Mouse (Mus musculus) cortical plate, adult 2 months (tissue): Measurements from ENCODE around the gene Dlg2. TPM values are rescaled to one million over a fixed set of nuclear protein-coding genes. Genes with fewer than 3 reads are reported as not detected.

Source experiments
- H3K27ac ChIP-seq: fragments of 200-500 bp; 2 replicates; pipeline ENCODE4 v1.5.1; 2012; ENCODE audit warnings: low read length, control low read depth, inconsistent platforms; ENCODE audit not compliant: insufficient read depth
- H3K4me1 ChIP-seq: fragments of 200-500 bp; 2 replicates; pipeline ENCODE4 v1.6.1; 2011; ENCODE audit warnings: low read length; ENCODE audit not compliant: control insufficient read depth, insufficient read depth
- H3K4me3 ChIP-seq: fragments of 200-500 bp; 2 replicates; pipeline ENCODE4 v1.5.1; 2011; ENCODE audit warnings: mild to moderate bottlenecking, low read length, control low read depth; ENCODE audit not compliant: insufficient read depth
- CTCF ChIP-seq: fragments of 200-500 bp; IDR thresholded peaks from 2 replicates; pipeline ENCODE4 v1.5.1; 2011; ENCODE audit warnings: mild to moderate bottlenecking, control low read depth, low read length; ENCODE audit not compliant: insufficient read depth; ENCODE audit errors: extremely low read depth
- POLR2A ChIP-seq: fragments of 200-500 bp; IDR thresholded peaks from 2 replicates; pipeline ENCODE4 v1.6.1; 2011; ENCODE audit warnings: mild to moderate bottlenecking, low read length, control low read depth; ENCODE audit not compliant: insufficient read depth; ENCODE audit errors: extremely low read depth
- polyA plus RNA-seq: library from polyadenylated mRNA; depleted of rRNA; stranded (reverse); fragments of >200 nt; gene quantifications from 2 replicates; pipeline ENCODE4 v1.2.3, GENCODE M21; 2012

The Dlg2 gene
- polyA plus RNA-seq, 1 experiment, result 139 TPM

- no peak overlapping the region for H3K27ac ChIP-seq
- TF ChIP-seq POLR2A (no peak), CTCF (no peak)
- no peak overlapping the region for H3K4me3 ChIP-seq
- H3K4me1 ChIP-seq, result no peaks in the 10 kb centered on the region; the same call in 1 of the 2 replicates
Measured at GRCm38 (mm10) chr7:91753151-91753861, 1276.8 kb downstream of the Dlg2 start.

- Histone ChIP-seq H3K4me1 (no peaks in the 10 kb centered on the region; the same call in 1 of the 2 replicates), H3K27ac (no peak overlapping the region), H3K4me3 (no peak overlapping the region)
- no peak for TF ChIP-seq CTCF
Measured at GRCm38 (mm10) chr7:91767648-91768047, 1291.2 kb downstream of the Dlg2 start.

DNA sequence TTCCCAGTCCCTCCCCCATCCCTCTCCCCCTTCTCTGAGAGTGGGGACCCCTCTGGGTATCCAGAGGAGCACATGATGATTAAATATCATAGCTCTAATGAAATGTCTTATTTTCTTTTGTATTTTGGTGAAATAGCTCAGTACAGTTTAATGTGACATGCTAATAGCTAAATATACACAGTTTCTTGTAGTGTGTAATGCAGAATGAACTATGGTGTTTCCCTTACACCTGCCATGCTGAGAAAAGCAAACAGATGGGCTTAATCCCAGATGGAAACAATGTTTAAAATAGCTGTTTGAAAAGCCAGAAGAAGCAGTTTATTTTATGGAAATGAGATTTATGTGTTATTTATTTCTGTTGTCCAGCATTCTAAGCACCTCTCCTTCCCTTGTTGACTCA lies 1302.2 kb downstream of the Dlg2 start:
- TF ChIP-seq POLR2A, result no peak
- no peak for TF ChIP-seq CTCF
- no peaks in the 10 kb centered on the region for H3K4me1 ChIP-seq
- H3K27ac ChIP-seq, result no peak overlapping the region
- no peak overlapping the region for H3K4me3 ChIP-seq

- H3K27ac ChIP-seq, result no peak overlapping the region
- H3K4me3 ChIP-seq, result no peak overlapping the region
- peaks cover 7% of the 10 kb centered on the region; the same call in 1 of the 2 replicates for H3K4me1 ChIP-seq
- TF ChIP-seq POLR2A (no peak), CTCF (no peak)
Measured at GRCm38 (mm10) chr7:91784617-91785016, 1308.1 kb downstream of the Dlg2 start.

GRCm38 (mm10) chr7:91785445-91785844 lies 1309.0 kb downstream of the Dlg2 start:
- no peak for TF ChIP-seq CTCF
- no peak for TF ChIP-seq POLR2A
- Histone ChIP-seq H3K27ac (peak overlapping the region; percentile 3; the same call in 1 of the 2 replicates), H3K4me1 (peaks cover 7% of the 10 kb centered on the region; the same call in 1 of the 2 replicates), H3K4me3 (no peak overlapping the region)

GRCm38 (mm10) chr7:91785871-91786270 lies 1309.4 kb downstream of the Dlg2 start:
- Histone ChIP-seq H3K27ac (peak overlapping the region; percentile 3; the same call in 1 of the 2 replicates), H3K4me3 (no peak overlapping the region), H3K4me1 (peaks cover 7% of the 10 kb centered on the region; the same call in 1 of the 2 replicates)
- TF ChIP-seq CTCF (no peak), POLR2A (no peak)

DNA sequence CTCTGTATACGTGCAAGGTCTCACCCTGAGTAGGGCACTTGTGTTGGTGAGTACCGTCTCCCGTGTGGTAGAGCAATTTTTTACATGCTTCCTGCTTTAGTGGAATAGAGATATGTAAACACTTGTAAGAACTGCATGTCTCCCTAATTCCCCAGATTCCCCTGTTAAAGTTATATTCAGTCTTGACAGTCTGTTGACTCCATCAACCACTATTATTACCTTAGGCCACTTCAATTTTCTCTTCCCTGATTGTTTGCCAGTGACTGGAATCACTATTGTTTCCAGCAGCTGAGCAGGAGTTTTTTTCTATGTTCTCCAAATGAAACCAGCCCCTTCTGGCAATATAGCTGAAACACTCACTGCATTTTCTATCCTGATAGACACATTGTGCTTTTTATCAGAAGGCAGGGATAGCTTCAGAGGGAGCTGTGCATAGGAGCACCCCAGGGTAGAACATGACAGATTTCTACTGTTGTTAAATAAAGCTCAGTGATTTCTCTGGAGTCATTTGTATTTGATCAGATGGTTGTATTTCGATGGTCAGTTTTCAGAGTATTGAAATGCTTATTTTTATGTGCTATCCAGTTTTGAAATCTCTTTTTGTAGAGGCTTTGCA lies 1314.6 kb downstream of the Dlg2 start:
- H3K4me1 ChIP-seq, result peaks cover 1% of the 10 kb centered on the region; the same call in 1 of the 2 replicates
- no peak overlapping the region for H3K4me3 ChIP-seq
- no peak overlapping the region for H3K27ac ChIP-seq
- TF ChIP-seq CTCF, result no peak
- no peak for TF ChIP-seq POLR2A

GRCm38 (mm10) chr7:91806632-91807031 lies 1330.2 kb downstream of the Dlg2 start:
- Histone ChIP-seq H3K4me1 (peaks cover 2% of the 10 kb centered on the region), H3K27ac (no peak overlapping the region), H3K4me3 (no peak overlapping the region)
- TF ChIP-seq POLR2A, result no peak
- TF ChIP-seq CTCF, result no peak

- H3K4me1 ChIP-seq, result peaks cover 2% of the 10 kb centered on the region
- H3K27ac ChIP-seq, result no peak overlapping the region
- H3K4me3 ChIP-seq, result no peak overlapping the region
- TF ChIP-seq POLR2A (no peak), CTCF (no peak)
Measured at GRCm38 (mm10) chr7:91810774-91811173, 1334.3 kb downstream of the Dlg2 start.

GRCm38 (mm10) chr7:91818004-91818403 lies 1341.5 kb downstream of the Dlg2 start:
- H3K27ac ChIP-seq, result no peak overlapping the region
- TF ChIP-seq CTCF (no peak), POLR2A (no peak)
- H3K4me1 ChIP-seq, result no peaks in the 10 kb centered on the region; the same call in 1 of the 2 replicates
- H3K4me3 ChIP-seq, result no peak overlapping the region
